Mouse (Mus musculus) midbrain, embryonic 15.5 days (tissue): ENCODE measurements at regions not wholly inside any gene's neighbourhood (a gene's known extent, or its start where the extent isn't known, plus 50 kb on each side); places are given as distances from the start of the nearest gene placed in this dataset.

Experiments used
- ATAC-seq: fragments of 200-750 bp; cut with Nextera tagmentation; replicated peaks from 2 replicates; pipeline ENCODE4 v1.8.0; 2017; ENCODE audit warnings: moderate TSS enrichment
- H3K27ac ChIP-seq: fragments of 300-500 bp; sonication (generic); 2 replicates; pipeline ENCODE4 v1.5.1; 2015; ENCODE audit warnings: mild to moderate bottlenecking, inconsistent platforms
- H3K27me3 ChIP-seq: fragments of 300-500 bp; sonication (generic); replicated peaks from 2 replicates; pipeline ENCODE4 v1.6.1; 2015; ENCODE audit warnings: inconsistent platforms
- H3K36me3 ChIP-seq: fragments of 300-500 bp; sonication (generic); replicated peaks from 2 replicates; pipeline ENCODE4 v1.6.1; 2015; ENCODE audit warnings: inconsistent platforms
- H3K4me1 ChIP-seq: fragments of 300-500 bp; sonication (generic); 2 replicates; pipeline ENCODE4 v1.6.1; 2015; ENCODE audit warnings: inconsistent platforms
- H3K4me2 ChIP-seq: fragments of 300-500 bp; sonication (generic); 2 replicates; pipeline ENCODE4 v1.6.1; 2015; ENCODE audit warnings: inconsistent platforms, mild to moderate bottlenecking, moderate library complexity
- H3K4me3 ChIP-seq: fragments of 300-500 bp; sonication (generic); 2 replicates; pipeline ENCODE4 v1.5.1; 2015; ENCODE audit warnings: mild to moderate bottlenecking, inconsistent platforms
- H3K9ac ChIP-seq: fragments of 300-500 bp; sonication (generic); 2 replicates; pipeline ENCODE4 v1.6.1; 2015; ENCODE audit warnings: mild to moderate bottlenecking, inconsistent platforms
- H3K9me3 ChIP-seq: fragments of 300-500 bp; sonication (generic); 2 replicates; pipeline ENCODE4 v1.6.1; 2016; ENCODE audit warnings: inconsistent platforms
- WGBS: fragments of 180-500 bp; shearing (Covaris S2); methylation state at CpG from one replicate; pipeline ENCODE4 v1.1.7; 2015; ENCODE audit warnings: mixed read lengths; 5-methylcytosine and 5-hydroxymethylcytosine counted together

GRCm38 (mm10) chr12:77841844-77842415, 352.1 kb upstream of the Gm6657 start:
- Histone ChIP-seq H3K4me3 (no peak overlapping the region), H3K4me1 (peaks cover 3% of the 10 kb centered on the region; the same call in 1 of the 2 replicates), H3K36me3 (no peaks in the 10 kb centered on the region), H3K4me2 (no peak overlapping the region), H3K9ac (no peak overlapping the region), H3K27ac (no peak overlapping the region), H3K9me3 (no peaks in the 10 kb centered on the region), H3K27me3 (no peaks in the 10 kb centered on the region)
- ATAC-seq = no peak
- 29% methylated on average over 7 of the region's 7 CpGs for WGBS

GRCm38 (mm10) chr12:77852595-77853577, 341.2 kb upstream of the Gm6657 start:
- peak; percentile 87; the same call in 1 of the 2 replicates for ATAC-seq
- Histone ChIP-seq H3K27me3 (no peaks in the 10 kb centered on the region), H3K9me3 (no peaks in the 10 kb centered on the region), H3K4me1 (peaks cover 14% of the 10 kb centered on the region), H3K27ac (no peak overlapping the region), H3K36me3 (no peaks in the 10 kb centered on the region), H3K9ac (no peak overlapping the region), H3K4me3 (no peak overlapping the region), H3K4me2 (no peak overlapping the region)
- whole genome bisulfite sequencing = 15% methylated on average over 9 of the region's 9 CpGs

- Histone ChIP-seq H3K4me2 (no peak overlapping the region), H3K4me1 (peaks cover 14% of the 10 kb centered on the region), H3K9me3 (no peaks in the 10 kb centered on the region), H3K4me3 (no peak overlapping the region), H3K27me3 (no peaks in the 10 kb centered on the region), H3K9ac (no peak overlapping the region), H3K27ac (no peak overlapping the region), H3K36me3 (no peaks in the 10 kb centered on the region)
- WGBS = 52% methylated on average over 15 of the region's 15 CpGs
- ATAC-seq = no peak
These were observed 339.6 kb upstream of the Gm6657 start for GRCm38 (mm10) chr12:77854281-77855075.

GRCm38 (mm10) chr12:77855796-77856195, 338.2 kb upstream of the Gm6657 start:
- Histone ChIP-seq H3K4me1 (peaks cover 14% of the 10 kb centered on the region), H3K9ac (no peak overlapping the region), H3K27me3 (no peaks in the 10 kb centered on the region), H3K9me3 (no peaks in the 10 kb centered on the region), H3K36me3 (no peaks in the 10 kb centered on the region), H3K4me3 (no peak overlapping the region), H3K27ac (no peak overlapping the region), H3K4me2 (no peak overlapping the region)
- 66% methylated on average over 12 of the region's 12 CpGs for WGBS
- ATAC-seq = no peak

GRCm38 (mm10) chr12:77857281-77857680, 336.8 kb upstream of the Gm6657 start:
- Histone ChIP-seq H3K4me1 (peaks cover 14% of the 10 kb centered on the region), H3K9me3 (no peaks in the 10 kb centered on the region), H3K4me3 (no peak overlapping the region), H3K27ac (no peak overlapping the region), H3K27me3 (no peaks in the 10 kb centered on the region), H3K36me3 (no peaks in the 10 kb centered on the region), H3K4me2 (no peak overlapping the region), H3K9ac (no peak overlapping the region)
- 61% methylated on average over 4 of the region's 4 CpGs for WGBS
- ATAC-seq = no peak

GRCm38 (mm10) chr12:77860769-77861557, 333.1 kb upstream of the Gm6657 start:
- Histone ChIP-seq H3K27ac (no peak overlapping the region), H3K4me1 (0 out of 2 replicates have a peak, but pooled peaks cover 2% of the 10 kb centered on the region), H3K9ac (no peak overlapping the region), H3K9me3 (no peaks in the 10 kb centered on the region), H3K4me3 (no peak overlapping the region), H3K27me3 (no peaks in the 10 kb centered on the region), H3K4me2 (no peak overlapping the region), H3K36me3 (no peaks in the 10 kb centered on the region)
- 83% methylated on average over 13 of the region's 13 CpGs for WGBS
- ATAC-seq = no peak

- peaks cover 5% of the 10 kb centered on the region for H3K4me1 ChIP-seq
- no peaks in the 10 kb centered on the region for H3K9me3 ChIP-seq
- no peak overlapping the region; the same call in 1 of the 2 replicates for H3K27ac ChIP-seq
- ATAC-seq = peak; percentile 67; the same call in 1 of the 2 replicates
- H3K36me3 ChIP-seq = no peaks in the 10 kb centered on the region
- no peak overlapping the region for H3K4me2 ChIP-seq
- H3K27me3 ChIP-seq = no peaks in the 10 kb centered on the region
- no peak overlapping the region for H3K9ac ChIP-seq
- 38% methylated on average over 4 of the region's 4 CpGs for WGBS
- no peak overlapping the region for H3K4me3 ChIP-seq
These were observed 326.0 kb upstream of the Gm6657 start for GRCm38 (mm10) chr12:77867947-77868495.

GRCm38 (mm10) chr12:77869296-77869695, 324.7 kb upstream of the Gm6657 start:
- no peak for ATAC-seq
- no peaks in the 10 kb centered on the region for H3K27me3 ChIP-seq

GRCm38 (mm10) chr12:77887335-77887734, 306.7 kb upstream of the Gm6657 start:
- Histone ChIP-seq H3K9me3 (no peaks in the 10 kb centered on the region), H3K4me3 (no peak overlapping the region), H3K9ac (no peak overlapping the region), H3K4me2 (no peak overlapping the region), H3K36me3 (no peaks in the 10 kb centered on the region), H3K4me1 (no peaks in the 10 kb centered on the region), H3K27me3 (no peaks in the 10 kb centered on the region), H3K27ac (no peak overlapping the region)
- 81% methylated on average over 2 of the region's 2 CpGs for WGBS
- no peak for ATAC-seq

More at GRCm38 (mm10) chr12:77869296-77869695, 324.7 kb upstream of the Gm6657 start:
- no peak overlapping the region for H3K9ac ChIP-seq
- no peaks in the 10 kb centered on the region for H3K9me3 ChIP-seq
- H3K4me1 ChIP-seq = peaks cover 5% of the 10 kb centered on the region
- no peak overlapping the region for H3K27ac ChIP-seq
- 91% methylated on average over 3 of the region's 3 CpGs for WGBS
- no peak overlapping the region for H3K4me3 ChIP-seq
- H3K4me2 ChIP-seq = no peak overlapping the region
- no peaks in the 10 kb centered on the region for H3K36me3 ChIP-seq

- Histone ChIP-seq H3K9me3 (no peaks in the 10 kb centered on the region), H3K27ac (no peak overlapping the region), H3K4me3 (no peak overlapping the region), H3K27me3 (no peaks in the 10 kb centered on the region), H3K4me2 (no peak overlapping the region), H3K36me3 (no peaks in the 10 kb centered on the region), H3K9ac (no peak overlapping the region), H3K4me1 (0 out of 2 replicates have a peak, but pooled peaks cover 4% of the 10 kb centered on the region)
- ATAC-seq = no peak
- 93% methylated on average over 6 of the region's 6 CpGs for WGBS
These were observed 302.6 kb upstream of the Gm6657 start for GRCm38 (mm10) chr12:77891452-77891851.

- ATAC-seq = no peak
- H3K4me1 ChIP-seq = 0 out of 2 replicates have a peak, but pooled peaks cover 4% of the 10 kb centered on the region
- H3K36me3 ChIP-seq = no peaks in the 10 kb centered on the region
These were observed 299.8 kb upstream of the Gm6657 start for GRCm38 (mm10) chr12:77894238-77894637.

More at GRCm38 (mm10) chr12:77894238-77894637, 299.8 kb upstream of the Gm6657 start:
- Histone ChIP-seq H3K27me3 (no peaks in the 10 kb centered on the region), H3K4me2 (no peak overlapping the region), H3K9ac (no peak overlapping the region), H3K4me3 (no peak overlapping the region), H3K27ac (no peak overlapping the region), H3K9me3 (no peaks in the 10 kb centered on the region)
